Mouse (Mus musculus): ENCODE results near the gene Shc2.

GRCm38 (mm10) chr10:79652789-79653188 is 15.1 kb upstream of the Shc2 start:
- TF ChIP-seq TAL1 (conservative IDR thresholded peaks at IDR 0.05; ENCODE audit: low read depth, low read length) (no peak), CTCF (IDR thresholded peaks at IDR 0.05; ENCODE audit: low read depth, low read length) (no peak), GATA1 (IDR thresholded peaks at IDR 0.05; ENCODE audit: borderline replicate concordance, low read length) (no peak)
